Mouse (Mus musculus): ENCODE measurements around the gene Dpp8. TPM values are rescaled to one million over a fixed set of nuclear protein-coding genes. Genes with fewer than 3 reads are reported as not detected.

The Dpp8 gene
- 16.6 TPM for polyA plus RNA-seq (2015; fragmentation: Illumina TruSeq; extraction: RNeasy Lipid Tissue Mini Kit (QIAGEN cat#74804); ENCODE audit: insufficient read depth, low read depth, low replicate concordance)

GRCm38 (mm10) chr9:65032269-65033108 is at the start of gene Dpp8:
TSS of gene Dpp8 (plus strand) at chr9:65032414.

GRCm38 (mm10) chr9:65020991-65021886 is 11.0 kb upstream of the Dpp8 start, which contains the start of gene Hacd3:
TSS of gene Hacd3 (minus strand) at chr9:65021693.

GRCm38 (mm10) chr9:65100991-65101685 is 68.9 kb downstream of the Dpp8 start, which contains the start of gene Igdcc4:
TSS of gene Igdcc4 (plus strand) at chr9:65101486.

Other genes starting within 250 kb of the Dpp8 start
- 4.1 TPM for gene Dennd4a, start 221.1 kb upstream of the Dpp8 start, polyA plus RNA-seq (2015; fragmentation: Illumina TruSeq; extraction: RNeasy Lipid Tissue Mini Kit (QIAGEN cat#74804); ENCODE audit: insufficient read depth, low read depth, low replicate concordance)
- not detected for gene Slc24a1, start 80.8 kb upstream of the Dpp8 start, polyA plus RNA-seq (2015; fragmentation: Illumina TruSeq; extraction: RNeasy Lipid Tissue Mini Kit (QIAGEN cat#74804); ENCODE audit: insufficient read depth, low read depth, low replicate concordance)
- gene Ints14, start 71.5 kb upstream of the Dpp8 start, polyA plus RNA-seq (2015; fragmentation: Illumina TruSeq; extraction: RNeasy Lipid Tissue Mini Kit (QIAGEN cat#74804); ENCODE audit: insufficient read depth, low read depth, low replicate concordance), result 2.7 TPM
- gene Hacd3, start 10.7 kb upstream of the Dpp8 start, polyA plus RNA-seq (2015; fragmentation: Illumina TruSeq; extraction: RNeasy Lipid Tissue Mini Kit (QIAGEN cat#74804); ENCODE audit: insufficient read depth, low read depth, low replicate concordance), result 10.8 TPM
- 0.94 TPM for gene Igdcc4, start 69.1 kb downstream of the Dpp8 start, polyA plus RNA-seq (2015; fragmentation: Illumina TruSeq; extraction: RNeasy Lipid Tissue Mini Kit (QIAGEN cat#74804); ENCODE audit: insufficient read depth, low read depth, low replicate concordance)
- not detected for gene Igdcc3, start 108.8 kb downstream of the Dpp8 start, polyA plus RNA-seq (2015; fragmentation: Illumina TruSeq; extraction: RNeasy Lipid Tissue Mini Kit (QIAGEN cat#74804); ENCODE audit: insufficient read depth, low read depth, low replicate concordance)
- 10.2 TPM for gene Parp16, start 162.9 kb downstream of the Dpp8 start, polyA plus RNA-seq (2015; fragmentation: Illumina TruSeq; extraction: RNeasy Lipid Tissue Mini Kit (QIAGEN cat#74804); ENCODE audit: insufficient read depth, low read depth, low replicate concordance)
- gene Cilp, start 232.8 kb downstream of the Dpp8 start, polyA plus RNA-seq (2015; fragmentation: Illumina TruSeq; extraction: RNeasy Lipid Tissue Mini Kit (QIAGEN cat#74804); ENCODE audit: insufficient read depth, low read depth, low replicate concordance), result 5.6 TPM